Comparison of ENCODE assay signal across 25 mouse cellular contexts in genomic region chr11:95812224-95812623, GRCm38 (mm10). TPM values are rescaled to one million over a fixed set of nuclear protein-coding genes. Genes with fewer than 3 reads are reported as not detected.
DNase-seq lines count a peak whose midpoint lies in the region; ATAC-seq and TF ChIP-seq lines count a peak whose summit lies in the region.
"Had no signal": no experiment of that assay in that cellular context is flagged by ENCODE, and none has a peak within 500 bp of the region (broad histone marks: within the 10 kb centered on the region; RNA-seq: fewer than 3 reads in every experiment).

No protein-coding gene starts in this region.

- H3K27me3 ChIP-seq in heart, embryonic 12.5 days (replicated peaks), result no peaks in the 10 kb centered on the region
- H3K27me3 ChIP-seq in liver, embryonic 14.5 days (ENCODE audit: control insufficient read depth, insufficient read depth, low read length), result no peaks in the 10 kb centered on the region
- H3K27me3 ChIP-seq in liver, postnatal 0 days (ENCODE audit: insufficient read depth, low read length), result no peaks in the 10 kb centered on the region
- no peaks in the 10 kb centered on the region for H3K27me3 ChIP-seq in ES-Bruce4 (ENCODE audit: control insufficient read depth, insufficient read depth, low read length, poor library complexity, severe bottlenecking)
- H3K27me3 ChIP-seq: embryonic facial prominence, embryonic 15.5 days; hindbrain, embryonic 15.5 days had no signal

- no peak overlapping the region for H3K9ac ChIP-seq in heart, embryonic 12.5 days
- H3K9ac ChIP-seq in liver, embryonic 14.5 days (replicated peaks), result no peak overlapping the region
- no peak overlapping the region for H3K9ac ChIP-seq in liver, postnatal 0 days (replicated peaks)
- H3K9ac ChIP-seq in ES-Bruce4 (ENCODE audit: low read depth, poor library complexity, severe bottlenecking), result no peak overlapping the region
- H3K9ac ChIP-seq: embryonic facial prominence, embryonic 15.5 days; heart, embryonic 13.5 days; hindbrain, embryonic 15.5 days had no signal

- H3K4me2 ChIP-seq in heart, embryonic 12.5 days, result no peak overlapping the region
- H3K4me2 ChIP-seq in liver, embryonic 14.5 days (ENCODE audit: low read depth), result no peak overlapping the region
- no peak overlapping the region for H3K4me2 ChIP-seq in liver, postnatal 0 days (ENCODE audit: low read depth, low read length)
- H3K4me2 ChIP-seq: embryonic facial prominence, embryonic 15.5 days; heart, embryonic 13.5 days; hindbrain, embryonic 15.5 days had no signal

- TF ChIP-seq CTCF in liver, embryonic 14.5 days (IDR thresholded peaks at IDR 0.05; ENCODE audit: low read depth), result no peak
- no peak for TF ChIP-seq CTCF in liver, postnatal 0 days (IDR thresholded peaks at IDR 0.05; ENCODE audit: low read depth)
- no peak for TF ChIP-seq CTCF in ES-Bruce4 (IDR thresholded peaks at IDR 0.05; ENCODE audit: low read depth, low read length)

- WGBS in heart, embryonic 12.5 days, result 74% methylated on average over 4 of the region's 4 CpGs
- WGBS in liver, embryonic 14.5 days (ENCODE audit: insufficient replicate concordance), result 73% methylated on average over 4 of the region's 4 CpGs
- WGBS in liver, postnatal 0 days (ENCODE audit: insufficient replicate concordance), result 78% methylated on average over 4 of the region's 4 CpGs

- TF ChIP-seq POLR2A in ES-Bruce4 (IDR thresholded peaks at IDR 0.05; ENCODE audit: insufficient read depth, low read length), result no peak

- peak; percentile 74 for DNase-seq in heart, adult 11 months
- no peak for DNase-seq in liver, embryonic 14.5 days (ENCODE audit: low read depth in 3 of 3, low spot score in 3 of 3)
- no peak for DNase-seq in liver, postnatal 0 days
- DNase-seq in brain, adult 2 months (ENCODE audit: low read depth, low spot score), result peak; percentile 77
- no peak for DNase-seq in c-Kit-positive CD71-positive TER-119-positive erythroid progenitor cells, embryonic 14.5 days (ENCODE audit: low spot score)
- no peak for DNase-seq in yolk sac, embryonic 10.5 days (ENCODE audit: low spot score)
- DNase-seq: adrenal gland, postnatal 14 days; cerebellum, adult 11 months; cerebellum, adult 8-10 months; cerebellum, postnatal 14 days; embryo, embryonic 11 days; gastrocnemius, postnatal 10 days; heart, postnatal 36 days had no signal

- no peaks in the 10 kb centered on the region for H3K4me1 ChIP-seq in heart, embryonic 12.5 days (replicated peaks)
- H3K4me1 ChIP-seq in liver, embryonic 14.5 days (replicated peaks; ENCODE audit: control insufficient read depth in 2 of 2, insufficient read depth in 2 of 2, low read length in 1 of 2), result peaks cover 35% of the 10 kb centered on the region in 2 experiments
- peaks cover 12% of the 10 kb centered on the region; the same call in 1 of the 2 replicates for H3K4me1 ChIP-seq in liver, postnatal 0 days (ENCODE audit: insufficient read depth)
- peaks cover 4% of the 10 kb centered on the region for H3K4me1 ChIP-seq in ES-Bruce4 (ENCODE audit: control insufficient read depth, insufficient read depth, low read length)
- H3K4me1 ChIP-seq: embryonic facial prominence, embryonic 15.5 days; hindbrain, embryonic 15.5 days had no signal

- no peak for TF ChIP-seq EP300 in liver, embryonic 14.5 days (IDR thresholded peaks at IDR 0.05; ENCODE audit: low read depth)
- TF ChIP-seq EP300 in liver, postnatal 0 days (IDR thresholded peaks at IDR 0.05; ENCODE audit: low read depth), result no peak
- TF ChIP-seq EP300 in ES-Bruce4 (IDR thresholded peaks at IDR 0.05; ENCODE audit: insufficient read depth, low read depth, low read length), result peak; percentile 40; the same call in 1 of the 2 replicates

- H3K36me3 ChIP-seq in heart, embryonic 12.5 days, result no peaks in the 10 kb centered on the region
- no peaks in the 10 kb centered on the region for H3K36me3 ChIP-seq in liver, embryonic 14.5 days (replicated peaks; ENCODE audit: control insufficient read depth, insufficient read depth, low read depth)
- no peaks in the 10 kb centered on the region for H3K36me3 ChIP-seq in liver, postnatal 0 days (replicated peaks; ENCODE audit: insufficient read depth, low read length)
- H3K36me3 ChIP-seq in ES-Bruce4 (ENCODE audit: control insufficient read depth, insufficient read depth, low read length, poor library complexity, severe bottlenecking), result no peaks in the 10 kb centered on the region
- H3K36me3 ChIP-seq: embryonic facial prominence, embryonic 15.5 days; forebrain, embryonic 10.5 days; G1E; heart, embryonic 13.5 days; hindbrain, embryonic 15.5 days had no signal

- H3K27ac ChIP-seq in heart, embryonic 12.5 days (ENCODE audit: poor library complexity, severe bottlenecking), result no peak overlapping the region
- H3K27ac ChIP-seq in liver, embryonic 14.5 days, result peak overlapping the region; percentile 2
- no peak overlapping the region for H3K27ac ChIP-seq in liver, postnatal 0 days (ENCODE audit: low read depth)
- no peak overlapping the region for H3K27ac ChIP-seq in ES-Bruce4 (ENCODE audit: insufficient read depth, low read length)
- H3K27ac ChIP-seq: embryonic facial prominence, embryonic 15.5 days; forebrain, embryonic 10.5 days; heart, embryonic 13.5 days; hindbrain, embryonic 15.5 days had no signal

- peaks cover 6% of the 10 kb centered on the region for H3K9me3 ChIP-seq in heart, embryonic 12.5 days (replicated peaks)
- peaks cover 4% of the 10 kb centered on the region; the same call in 1 of the 2 replicates for H3K9me3 ChIP-seq in liver, embryonic 14.5 days (ENCODE audit: control insufficient read depth, low read length)
- no peaks in the 10 kb centered on the region for H3K9me3 ChIP-seq in liver, postnatal 0 days (ENCODE audit: low read length)
- no peaks in the 10 kb centered on the region for H3K9me3 ChIP-seq in ES-Bruce4 (replicated peaks; ENCODE audit: control insufficient read depth, insufficient read depth, low read length, poor library complexity, severe bottlenecking)
- H3K9me3 ChIP-seq: hindbrain, embryonic 15.5 days had no signal

- no peak for ATAC-seq in heart, embryonic 12.5 days (ENCODE audit: insufficient number of reproducible peaks, low FRiP score)
- no peak for ATAC-seq in liver, embryonic 14.5 days (ENCODE audit: insufficient read depth)
- ATAC-seq in liver, postnatal 0 days, result no peak
- ATAC-seq: activated CD4-positive, CD25-positive, alpha-beta regulatory T cell, adult 4 months; forebrain, embryonic 14.5 days had no signal

- H3K4me3 ChIP-seq in heart, embryonic 12.5 days, result no peak overlapping the region
- no peak overlapping the region for H3K4me3 ChIP-seq in liver, embryonic 14.5 days (ENCODE audit: insufficient read depth in 1 of 2, low read depth in 2 of 2, low read length in 2 of 2)
- H3K4me3 ChIP-seq in liver, postnatal 0 days (ENCODE audit: low read depth, low read length), result no peak overlapping the region
- no peak overlapping the region for H3K4me3 ChIP-seq in ES-Bruce4 (ENCODE audit: low read depth, low read length)
- H3K4me3 ChIP-seq: embryonic facial prominence, embryonic 15.5 days; erythroblast, embryonic 14.5 days; forebrain, embryonic 10.5 days; heart, embryonic 13.5 days; hindbrain, embryonic 15.5 days had no signal

RNA-seq across cellular contexts. Expression of gene Phospho1, which starts 12.1 kb away (rescaled TPM):
- 0.65 and 0.66 TPM in 2 replicates for polyA plus RNA-seq in heart, embryonic 12.5 days (2016; fragmentation: Nextera tagmentation; extraction: Ambion mirVana)
- polyA plus RNA-seq in liver, embryonic 14.5 days (2012; rRNA removed), result 21.4 and 22.0 TPM in 2 replicates
- polyA plus RNA-seq in liver, embryonic 14.5 days (2014; fragmentation: Nextera tagmentation; extraction: Ambion mirVana), result 5.7 and 6.6 TPM in 2 replicates
- 1.9 and 2.0 TPM in 2 replicates for polyA plus RNA-seq in liver, postnatal 0 days (2015; fragmentation: Nextera tagmentation; extraction: Ambion mirVana)
- polyA plus RNA-seq in ES-Bruce4 (2011; ENCODE audit: insufficient read depth, insufficient read length, low read depth, missing spikeins), result 5.8 and 6.5 TPM in 2 replicates
- polyA plus RNA-seq: activated CD4-positive, CD25-positive, alpha-beta regulatory T cell, adult 4 months; embryonic facial prominence, embryonic 11.5 days; forebrain, embryonic 10.5 days; forebrain, embryonic 14.5 days; hindbrain, embryonic 11.5 days had no signal

RNA-seq across cellular contexts. Expression of gene Gngt2, which starts 24.8 kb away (rescaled TPM):
- polyA plus RNA-seq in heart, embryonic 12.5 days (2016; fragmentation: Nextera tagmentation; extraction: Ambion mirVana), result 39.1 and 39.2 TPM in 2 replicates
- 6.9 and 13.0 TPM in 2 replicates for polyA plus RNA-seq in liver, embryonic 14.5 days (2012; rRNA removed)
- 16.5 and 17.5 TPM in 2 replicates for polyA plus RNA-seq in liver, embryonic 14.5 days (2014; fragmentation: Nextera tagmentation; extraction: Ambion mirVana)
- 30.2 and 32.2 TPM in 2 replicates for polyA plus RNA-seq in liver, postnatal 0 days (2015; fragmentation: Nextera tagmentation; extraction: Ambion mirVana)
- 7.9 and 9.4 TPM in 2 replicates for polyA plus RNA-seq in ES-Bruce4 (2011; ENCODE audit: insufficient read depth, insufficient read length, low read depth, missing spikeins)

RNA-seq across cellular contexts. Expression of gene Abi3, which starts 30.1 kb away (rescaled TPM):
- 22.3 and 26.0 TPM in 2 replicates for polyA plus RNA-seq in heart, embryonic 12.5 days (2016; fragmentation: Nextera tagmentation; extraction: Ambion mirVana)
- polyA plus RNA-seq in liver, embryonic 14.5 days (2012; rRNA removed), result 4.9 and 6.2 TPM in 2 replicates
- polyA plus RNA-seq in liver, embryonic 14.5 days (2014; fragmentation: Nextera tagmentation; extraction: Ambion mirVana), result 2.3 and 3.8 TPM in 2 replicates
- polyA plus RNA-seq in liver, postnatal 0 days (2015; fragmentation: Nextera tagmentation; extraction: Ambion mirVana), result 9.8 and 10.2 TPM in 2 replicates
- polyA plus RNA-seq in ES-Bruce4 (2011; ENCODE audit: insufficient read depth, insufficient read length, low read depth, missing spikeins), result 1.1 and 1.3 TPM in 2 replicates

Comparison
In these comparisons a context has a peak if more than half of its experiments do, and no peak if none do; other contexts are left out.
1. DNase-seq: peak in heart, adult 11 months (single experiment) and brain, adult 2 months (single experiment); none in liver, embryonic 14.5 days (0 of 3), liver, postnatal 0 days (single experiment), c-Kit-positive CD71-positive TER-119-positive erythroid progenitor cells, embryonic 14.5 days (single experiment) and yolk sac, embryonic 10.5 days (single experiment).